Mouse (Mus musculus) cerebral cortex, adult 2 months (tissue): ENCODE results near the gene Acadvl.

ENCODE experiments used
- WGBS: fragments of 180-500 bp; shearing (Covaris S2); methylation state at CpG from one replicate; pipeline ENCODE4 v1.1.7; 2018; 5-methylcytosine and 5-hydroxymethylcytosine counted together

Acadvl gene

GRCm38 (mm10) chr11:70014880-70015558, at the start of gene Acadvl:
Acadvl (minus strand) TSS chr11:70015411.
- 2% methylated on average over 35 of the region's 35 CpGs for WGBS

DNA sequence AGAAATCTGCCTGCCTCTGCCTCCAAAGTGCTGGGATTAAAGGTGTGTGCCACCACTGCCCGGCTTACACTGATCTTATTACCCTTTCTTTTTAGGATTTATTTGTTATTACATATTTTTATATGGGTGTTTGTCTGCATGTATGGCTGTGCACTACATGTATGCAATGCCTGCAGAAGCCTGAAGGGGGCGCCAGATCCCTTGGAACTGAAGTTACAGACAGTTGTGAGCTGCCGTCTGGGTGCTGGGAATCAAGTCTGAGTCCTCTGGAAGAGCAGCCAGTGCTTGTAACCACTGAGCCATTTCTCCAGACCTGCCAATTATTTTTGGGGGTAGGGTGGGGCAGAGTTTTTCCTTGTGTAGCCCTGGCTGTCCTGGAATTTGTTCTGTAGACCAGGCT, 47.8 kb upstream of the Acadvl start:
- WGBS: 68% methylated on average over 3 of the region's 3 CpGs

GRCm38 (mm10) chr11:70059930-70060329, 44.7 kb upstream of the Acadvl start:
- WGBS: 84% methylated on average over 6 of the region's 6 CpGs

DNA sequence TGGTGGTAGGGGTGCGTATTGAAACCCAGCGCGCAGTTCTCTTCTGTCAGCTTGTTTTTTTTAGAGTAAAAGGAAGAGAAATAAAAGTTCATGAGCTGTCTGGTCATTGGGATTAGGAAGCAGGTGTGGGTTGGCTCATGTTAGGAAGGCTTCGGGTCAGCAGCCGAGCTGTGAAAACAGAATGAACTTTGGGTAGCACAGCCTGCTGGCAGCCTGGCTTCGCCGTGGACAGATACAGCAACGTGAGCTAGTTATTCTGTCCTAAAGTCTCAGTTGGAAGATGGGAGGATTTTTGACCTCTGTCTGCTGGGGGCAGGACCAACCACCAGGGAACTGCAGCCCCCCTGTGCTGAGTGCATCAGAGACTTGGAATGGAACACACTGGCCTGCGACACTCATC, 42.6 kb upstream of the Acadvl start:
- WGBS: 78% methylated on average over 9 of the region's 9 CpGs

DNA sequence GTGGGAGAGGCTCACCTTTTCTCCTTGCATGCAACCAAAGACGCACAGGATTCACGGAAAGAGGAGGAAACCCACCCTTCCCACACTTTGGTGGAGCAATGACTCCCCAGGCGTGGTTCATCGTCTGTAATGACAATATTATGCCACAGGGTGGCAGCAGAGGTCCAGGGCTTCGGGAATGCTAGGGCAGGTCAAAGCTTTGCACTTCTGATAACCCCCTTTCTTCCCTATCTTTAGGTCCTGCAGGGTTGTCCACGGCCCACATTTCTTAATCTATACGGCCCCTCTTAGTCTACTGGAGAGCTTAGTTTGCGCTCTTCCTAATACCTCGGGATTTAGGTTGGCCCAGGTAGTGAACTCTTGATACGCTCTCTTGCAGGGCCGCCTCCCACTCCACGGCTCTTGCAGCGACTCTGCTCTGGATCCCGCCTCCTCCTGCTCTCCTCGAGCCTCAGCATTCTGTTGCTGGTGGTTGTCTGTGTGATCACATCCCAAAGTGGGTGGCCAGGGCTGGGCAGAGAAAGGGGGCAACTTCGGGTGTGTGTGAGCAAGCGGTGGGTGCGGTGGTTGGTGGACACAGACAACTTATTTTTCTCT, 40.5 kb upstream of the Acadvl start:
- WGBS: 20% methylated on average over 18 of the region's 18 CpGs

- 88% methylated on average over 10 of the region's 10 CpGs for WGBS
Observed at GRCm38 (mm10) chr11:70053898-70054570, 38.8 kb upstream of the Acadvl start, which contains the start of gene Asgr1. Asgr1 (plus strand) TSS chr11:70054085.

DNA sequence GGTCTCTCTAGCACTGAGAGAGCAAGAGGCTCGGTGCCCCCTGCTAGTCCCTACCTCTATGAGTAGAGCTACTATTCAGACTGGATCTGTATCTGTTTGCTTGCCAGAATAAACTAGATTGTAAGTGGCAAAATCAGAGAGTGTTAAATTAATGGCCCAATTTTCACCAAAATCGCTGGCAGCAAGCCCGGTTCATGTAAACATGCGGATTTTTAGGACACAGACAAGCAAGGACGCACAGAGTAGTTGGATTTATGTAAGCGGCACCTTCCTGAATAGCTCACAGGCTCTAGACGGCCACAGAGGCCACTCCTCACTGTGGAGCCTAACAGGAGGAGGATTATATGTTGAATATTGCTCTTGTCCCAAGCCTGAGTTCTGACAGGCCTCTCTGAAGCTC, 37.9 kb upstream of the Acadvl start:
- 68% methylated on average over 7 of the region's 7 CpGs for WGBS

- 44% methylated on average over 10 of the region's 10 CpGs for WGBS
Observed at GRCm38 (mm10) chr11:70049816-70050215, 34.6 kb upstream of the Acadvl start.

DNA sequence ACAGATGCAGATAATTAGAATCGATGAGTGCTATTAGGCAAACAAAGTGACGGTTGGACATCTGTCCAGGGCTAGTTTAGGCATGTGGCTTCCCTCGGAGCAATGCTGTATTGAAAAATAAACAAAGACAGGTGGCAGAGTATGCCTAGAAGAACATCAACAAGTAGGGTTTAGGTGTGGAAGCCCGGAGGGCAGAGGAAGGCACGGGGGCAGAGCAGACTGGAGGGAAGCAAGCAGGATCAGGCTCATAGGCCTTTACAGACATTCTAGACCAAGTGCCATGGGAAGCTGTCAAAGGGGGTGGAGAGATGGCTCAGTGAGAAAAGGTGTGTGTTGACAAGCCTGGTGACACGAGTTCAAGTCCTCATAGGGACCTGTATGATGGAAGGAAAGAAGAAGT, 34.2 kb upstream of the Acadvl start:
- WGBS: 55% methylated on average over 6 of the region's 6 CpGs

DNA sequence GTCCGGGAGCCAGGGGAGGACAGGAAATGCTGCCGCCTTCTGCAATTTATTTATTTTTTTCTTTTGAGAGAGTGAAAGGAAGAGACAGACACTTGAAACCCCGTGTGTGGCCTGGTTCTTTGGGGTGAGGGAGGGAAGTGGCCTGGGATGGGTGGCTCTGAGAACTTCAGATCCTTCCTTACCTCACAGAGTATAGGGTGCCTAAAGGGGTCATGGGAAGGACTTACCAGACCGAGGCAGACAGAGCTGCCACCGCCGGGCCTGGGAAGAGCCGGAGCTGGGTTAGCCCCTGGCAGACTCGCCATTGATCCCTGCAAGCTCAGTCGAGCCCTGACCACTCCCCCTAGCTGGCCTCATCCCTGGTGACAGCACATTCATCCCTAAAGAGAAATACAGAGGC, 30.2 kb upstream of the Acadvl start:
- WGBS: 65% methylated on average over 9 of the region's 9 CpGs

GRCm38 (mm10) chr11:70043665-70044064, 28.5 kb upstream of the Acadvl start:
- 85% methylated on average over 7 of the region's 7 CpGs for WGBS

DNA sequence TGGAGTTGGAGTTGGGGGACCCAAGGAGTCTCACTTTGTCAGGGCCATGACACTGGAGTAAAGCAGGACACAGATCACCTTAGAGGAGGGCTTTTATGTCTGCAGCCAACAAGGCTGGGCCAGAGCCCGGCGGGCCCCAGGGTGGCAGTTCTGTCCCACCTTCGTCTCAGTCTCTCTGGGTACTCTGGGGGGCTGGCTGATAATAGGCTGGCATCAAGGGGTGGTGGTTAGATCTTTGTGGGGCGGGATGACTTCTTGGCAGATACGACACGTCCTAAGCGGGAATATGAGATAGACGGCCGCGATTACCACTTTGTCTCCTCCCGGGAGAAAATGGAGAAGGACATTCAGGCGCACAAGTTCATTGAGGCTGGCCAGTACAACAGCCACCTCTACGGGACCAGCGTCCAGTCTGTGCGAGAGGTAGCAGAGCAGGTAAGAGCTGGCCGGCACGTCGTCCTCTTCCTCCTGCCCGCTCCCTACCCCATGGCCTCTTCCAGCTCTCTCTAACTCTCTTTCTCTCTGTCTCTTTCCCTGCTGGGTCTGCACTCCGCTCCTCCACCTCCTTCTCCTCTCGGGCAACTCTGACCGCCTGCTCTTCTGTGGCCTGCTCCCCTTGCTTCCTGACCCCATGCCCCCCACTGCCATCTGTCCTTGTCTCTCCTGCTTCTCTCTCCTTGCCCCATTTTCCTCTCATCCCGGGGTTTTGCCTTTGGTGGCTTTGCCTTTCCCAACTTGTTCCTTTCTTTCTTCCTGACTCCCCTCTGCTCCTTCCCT, 27.3 kb upstream of the Acadvl start:
- WGBS: 86% methylated on average over 23 of the region's 23 CpGs

- 46% methylated on average over 7 of the region's 7 CpGs for WGBS
Observed at GRCm38 (mm10) chr11:70040184-70040583, 25.0 kb upstream of the Acadvl start.

DNA sequence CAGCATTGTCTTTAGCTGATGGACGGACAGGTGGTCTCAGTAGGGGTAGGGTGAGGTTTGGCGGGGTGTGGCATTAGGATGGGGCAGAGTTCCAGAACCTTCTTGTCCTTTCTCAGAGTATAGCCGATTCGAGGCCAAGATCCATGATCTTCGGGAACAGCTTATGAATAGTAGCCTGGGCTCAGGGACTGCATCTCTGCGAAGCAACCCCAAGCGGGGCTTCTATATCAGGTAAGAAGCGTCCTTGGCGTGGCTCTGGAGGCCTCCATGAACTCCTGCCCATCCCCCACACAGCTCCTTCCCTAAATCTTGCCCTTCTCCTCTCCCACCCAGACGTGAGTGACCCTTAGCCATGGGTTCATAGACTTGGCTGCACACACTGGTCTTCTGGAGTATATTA, 24.4 kb upstream of the Acadvl start:
- 90% methylated on average over 10 of the region's 10 CpGs for WGBS

- 64% methylated on average over 7 of the region's 7 CpGs for WGBS
Observed at GRCm38 (mm10) chr11:70038174-70038573, 23.0 kb upstream of the Acadvl start.

GRCm38 (mm10) chr11:70031321-70031670, 16.1 kb upstream of the Acadvl start:
- WGBS: 77% methylated on average over 11 of the region's 11 CpGs

- WGBS: 84% methylated on average over 28 of the region's 28 CpGs
Observed at GRCm38 (mm10) chr11:70030651-70031320, 15.6 kb upstream of the Acadvl start.

GRCm38 (mm10) chr11:70029829-70030550, 14.8 kb upstream of the Acadvl start:
- WGBS: 29% methylated on average over 11 of the region's 11 CpGs

DNA sequence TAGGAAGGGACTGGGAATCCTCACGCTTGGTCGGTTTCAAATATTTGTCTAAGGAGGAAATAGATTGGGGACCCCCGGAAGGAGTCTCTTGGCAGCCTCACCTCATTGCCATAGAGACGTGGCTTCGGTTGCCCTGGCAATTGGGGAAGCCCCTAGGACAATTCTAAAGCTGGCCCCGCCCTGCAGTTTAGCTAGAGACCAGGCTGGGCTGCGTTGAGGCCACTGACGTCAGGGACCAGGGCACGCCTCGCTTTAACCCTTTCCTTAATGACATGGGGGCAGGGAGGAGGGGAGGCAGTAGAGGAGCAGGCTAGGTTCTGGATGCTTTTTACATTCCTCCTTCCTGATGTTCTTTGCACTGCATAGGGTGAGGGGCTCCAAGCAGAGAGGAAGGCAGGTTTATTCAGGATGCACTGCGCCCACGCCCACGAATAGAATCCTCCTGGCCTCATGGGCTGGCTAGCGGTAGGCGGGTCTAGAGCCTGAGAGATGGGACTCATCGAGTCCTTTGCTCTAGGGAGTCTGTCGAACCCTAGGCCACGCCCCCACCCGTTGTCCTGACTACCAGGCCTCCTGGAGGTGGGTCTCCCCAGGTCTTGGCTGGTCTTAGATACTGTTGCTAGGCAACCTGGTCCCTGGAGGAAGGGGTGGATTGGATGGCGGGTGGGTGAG, 14.1 kb upstream of the Acadvl start:
- 2% methylated on average over 20 of the region's 20 CpGs for WGBS

DNA sequence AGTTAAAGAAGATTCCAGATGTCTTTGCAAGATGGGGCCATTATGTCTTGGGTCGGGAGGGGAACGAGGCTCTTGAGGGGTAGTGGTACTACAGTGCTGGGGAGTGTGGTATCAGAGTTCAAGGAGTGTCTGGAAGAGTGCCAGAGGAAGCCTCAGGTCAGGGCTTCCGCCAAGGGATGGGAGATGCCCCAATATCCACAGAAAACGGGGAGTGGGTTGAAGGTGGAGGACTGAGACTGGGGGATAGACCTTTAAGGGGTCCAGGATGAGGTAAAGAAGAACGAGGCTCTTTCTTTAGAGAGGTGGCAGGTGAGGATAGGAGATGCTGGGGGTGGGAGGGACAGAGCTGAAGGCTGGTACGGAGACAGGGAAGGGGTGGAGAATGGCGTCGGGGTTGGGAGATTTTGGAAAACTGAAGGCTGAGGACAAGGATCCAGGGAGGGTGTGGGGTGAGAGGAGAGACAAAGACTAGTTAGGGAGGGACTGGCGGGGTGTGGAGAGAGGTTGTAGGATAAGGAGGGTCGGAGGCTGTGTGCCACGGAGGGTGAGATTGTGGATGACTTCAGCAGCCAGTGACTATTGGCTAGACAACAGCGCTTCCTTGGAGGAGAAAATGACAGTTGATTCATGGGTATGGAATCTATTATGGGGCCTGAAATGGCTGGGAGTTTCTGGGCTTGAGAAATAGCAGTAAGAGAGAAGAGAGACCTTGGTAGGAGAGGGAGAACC, 13.4 kb upstream of the Acadvl start:
- WGBS: 25% methylated on average over 12 of the region's 12 CpGs
